Mouse (Mus musculus) layer of hippocampus, adult 8-10 months (tissue): ENCODE data around the gene Anks1b. TPM values are rescaled to one million over a fixed set of nuclear protein-coding genes. Genes with fewer than 3 reads are reported as not detected.

Experiments used
- DNase-seq, 2 experiments: peaks; one replicate each; pipeline ENCODE4 v3.0.0; 2022; ENCODE audit warnings: low spot score in 2 of 2
- total RNA-seq, 4 experiments: library from RNA; stranded (reverse); gene quantifications; 2 replicates each; pipeline ENCODE4 v1.2.4; 2022

Anks1b gene
- total RNA-seq, 4 experiments from 2014 or later, result 427 to 543 (median 478) TPM

DNA sequence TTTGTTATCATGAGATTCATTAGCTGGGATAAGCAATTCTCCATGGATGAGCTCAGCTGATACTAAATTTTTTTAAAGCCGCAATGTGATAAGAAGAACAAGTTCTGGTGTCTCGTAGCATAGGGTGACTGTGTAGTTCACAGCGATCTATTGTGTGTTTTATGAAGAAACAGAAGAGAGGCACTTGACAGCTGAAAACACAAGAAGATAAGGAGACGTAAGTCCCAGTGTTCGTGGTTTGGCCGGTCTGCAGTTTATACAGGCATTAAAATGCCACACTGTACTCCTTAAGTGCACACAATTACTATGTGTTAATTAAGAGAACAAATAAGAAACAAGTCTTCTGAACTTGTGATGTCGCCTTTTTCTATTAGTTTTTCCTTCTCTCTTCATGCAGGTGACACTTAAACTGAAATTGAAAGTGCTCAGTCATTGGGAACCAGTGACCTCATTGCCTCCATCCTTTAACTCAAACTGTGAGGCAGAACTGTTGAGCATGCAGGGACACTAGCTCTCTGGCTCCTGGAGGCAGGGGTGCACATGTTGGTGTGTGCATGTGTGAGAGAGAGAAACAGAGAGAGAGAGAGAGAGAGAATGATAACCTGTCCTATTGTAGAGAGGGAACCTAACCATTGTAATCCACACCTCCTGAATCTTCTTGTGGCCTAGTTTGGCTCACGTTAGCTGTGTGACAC, 935.5 kb downstream of the Anks1b start:
- no peak for DNase-seq

GRCm38 (mm10) chr10:90809911-90810590, 936.7 kb downstream of the Anks1b start:
- DNase-seq, result no peak

- DNase-seq, result no peak
Measured at GRCm38 (mm10) chr10:90811446-90811845, 938.1 kb downstream of the Anks1b start.

DNA sequence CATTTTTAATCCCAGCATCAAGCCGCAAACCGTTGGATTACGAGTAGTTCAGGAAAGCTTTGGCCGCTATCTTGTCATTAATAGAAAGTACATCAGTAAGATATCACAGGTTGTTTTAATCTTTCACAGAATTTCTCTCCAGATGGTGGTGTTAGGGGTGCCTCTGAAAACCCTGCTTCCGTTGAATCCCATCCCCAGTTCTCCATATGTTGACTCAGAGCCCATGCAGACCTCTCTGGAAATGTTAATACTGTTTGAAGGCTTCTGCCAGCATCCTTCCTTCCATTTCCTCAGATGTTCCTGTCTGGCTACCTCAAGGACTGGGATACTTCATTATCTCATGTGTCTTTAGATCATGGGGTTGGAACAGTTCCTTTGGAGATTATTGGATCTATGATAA, 940.0 kb downstream of the Anks1b start:
- no peak for DNase-seq

DNA sequence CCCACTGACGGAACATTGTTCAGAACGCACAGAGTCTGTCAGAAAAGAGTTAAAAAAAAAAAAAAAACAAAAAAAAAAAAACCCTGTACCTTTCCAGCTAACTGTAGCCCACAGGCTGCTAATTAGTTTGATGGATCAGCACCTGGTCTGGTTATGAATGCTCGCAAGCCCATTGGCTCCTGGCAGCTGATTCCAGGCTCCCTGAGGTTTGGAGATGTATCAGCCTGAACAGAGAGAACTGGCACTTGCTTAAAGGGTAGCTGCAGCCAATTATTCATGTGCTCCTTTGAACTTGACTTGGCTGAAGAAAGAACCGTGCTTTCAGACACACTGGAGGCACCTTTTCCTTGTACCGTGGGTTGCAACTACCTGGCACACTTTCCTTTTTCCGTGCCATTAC, 941.1 kb downstream of the Anks1b start:
- DNase-seq, result no peak

GRCm38 (mm10) chr10:90818246-90818937, 945.1 kb downstream of the Anks1b start:
- DNase-seq, result no peak

DNA sequence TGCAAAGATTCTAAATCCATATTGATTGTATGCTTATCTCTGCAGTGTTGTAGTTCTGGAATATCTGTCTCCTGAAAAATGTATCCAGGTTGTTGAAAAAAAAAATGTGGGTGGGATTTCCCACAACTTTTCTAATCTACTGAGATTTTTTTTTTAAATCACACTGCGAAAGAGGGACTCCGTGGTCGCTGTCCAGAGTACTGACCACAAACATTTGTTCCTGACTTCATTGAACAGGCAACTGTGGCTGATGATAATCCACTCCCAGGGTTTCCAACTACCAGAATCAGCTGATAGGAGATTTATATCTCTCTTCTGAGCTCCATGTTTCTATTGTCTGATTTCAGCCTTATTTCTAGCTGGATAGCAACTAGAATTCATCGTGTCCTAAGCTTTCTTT, 950.1 kb downstream of the Anks1b start:
- DNase-seq, result no peak

GRCm38 (mm10) chr10:90824692-90825091, 951.4 kb downstream of the Anks1b start:
- peak; percentile 44 to 57 for DNase-seq

- DNase-seq, result no peak
Measured at GRCm38 (mm10) chr10:90826939-90827338, 953.6 kb downstream of the Anks1b start.

DNA sequence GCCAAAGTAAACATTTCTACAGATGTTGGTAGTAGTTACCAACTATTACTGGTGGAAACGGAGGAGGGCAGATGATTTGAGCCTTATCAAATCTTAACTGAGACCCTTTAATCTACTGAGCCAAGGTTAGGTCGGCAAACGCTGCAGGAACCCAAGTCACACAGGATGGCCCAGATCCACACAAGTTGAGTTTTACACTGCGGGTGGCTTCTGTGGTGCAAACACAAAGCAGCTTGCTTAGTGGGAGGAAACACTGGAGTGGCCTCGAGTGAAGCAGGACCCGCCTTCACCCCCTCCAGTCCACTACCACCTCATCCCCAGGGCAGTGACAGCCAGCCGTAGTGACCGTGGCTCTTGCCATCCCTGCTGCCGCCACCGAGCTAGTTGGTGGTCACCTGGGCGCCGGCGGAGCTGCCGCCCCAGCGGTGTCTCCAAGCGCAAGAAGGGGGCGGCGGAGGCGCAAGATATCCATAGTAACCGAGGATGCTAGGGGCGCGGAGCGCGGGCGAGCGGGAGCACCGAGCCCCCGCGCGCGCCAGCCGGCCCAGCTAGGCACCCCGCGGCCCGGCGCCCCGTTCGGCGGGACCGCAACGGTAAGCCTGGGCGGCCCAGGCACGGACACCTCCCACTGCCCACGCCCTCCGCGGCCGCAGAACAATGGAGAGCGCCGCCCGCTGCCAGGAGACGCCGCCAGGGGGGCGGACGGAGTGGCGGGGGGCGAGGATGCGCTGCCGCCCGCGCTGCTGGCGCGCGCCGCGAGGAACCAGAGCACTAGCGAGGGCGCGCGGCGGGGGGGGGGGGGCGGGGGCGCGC, 955.5 kb downstream of the Anks1b start:
- peak; percentile 54 to 59 for DNase-seq

GRCm38 (mm10) chr10:90829394-90830267, 956.3 kb downstream of the Anks1b start:
- peak in 1 of 2 experiments; percentile 49 for DNase-seq

- DNase-seq, result no peak
Measured at GRCm38 (mm10) chr10:90830268-90830585, 956.9 kb downstream of the Anks1b start.

GRCm38 (mm10) chr10:90830591-90831287, 957.4 kb downstream of the Anks1b start:
- DNase-seq, result peak in 1 of 2 experiments; percentile 49

DNA sequence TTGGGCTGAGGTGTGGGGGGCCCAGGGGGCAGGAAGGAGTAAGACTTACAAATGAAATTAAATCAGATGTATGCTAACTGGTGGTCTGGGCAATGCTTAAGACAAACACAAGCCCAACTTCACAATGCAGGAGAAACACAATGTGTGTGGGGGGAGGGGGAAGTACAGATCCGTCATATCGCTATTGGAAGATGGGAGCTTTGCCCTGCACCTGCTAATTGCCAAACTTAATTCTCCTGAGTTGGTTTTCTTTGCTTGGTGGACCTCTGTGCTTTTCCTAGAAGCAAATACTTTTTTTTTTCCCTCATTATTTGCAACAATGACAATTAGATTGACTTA, 957.9 kb downstream of the Anks1b start:
- DNase-seq, result no peak

- DNase-seq, result no peak
Measured at GRCm38 (mm10) chr10:90834306-90834705, 961.0 kb downstream of the Anks1b start.

GRCm38 (mm10) chr10:90835195-90835594, 961.9 kb downstream of the Anks1b start:
- DNase-seq, result no peak

DNA sequence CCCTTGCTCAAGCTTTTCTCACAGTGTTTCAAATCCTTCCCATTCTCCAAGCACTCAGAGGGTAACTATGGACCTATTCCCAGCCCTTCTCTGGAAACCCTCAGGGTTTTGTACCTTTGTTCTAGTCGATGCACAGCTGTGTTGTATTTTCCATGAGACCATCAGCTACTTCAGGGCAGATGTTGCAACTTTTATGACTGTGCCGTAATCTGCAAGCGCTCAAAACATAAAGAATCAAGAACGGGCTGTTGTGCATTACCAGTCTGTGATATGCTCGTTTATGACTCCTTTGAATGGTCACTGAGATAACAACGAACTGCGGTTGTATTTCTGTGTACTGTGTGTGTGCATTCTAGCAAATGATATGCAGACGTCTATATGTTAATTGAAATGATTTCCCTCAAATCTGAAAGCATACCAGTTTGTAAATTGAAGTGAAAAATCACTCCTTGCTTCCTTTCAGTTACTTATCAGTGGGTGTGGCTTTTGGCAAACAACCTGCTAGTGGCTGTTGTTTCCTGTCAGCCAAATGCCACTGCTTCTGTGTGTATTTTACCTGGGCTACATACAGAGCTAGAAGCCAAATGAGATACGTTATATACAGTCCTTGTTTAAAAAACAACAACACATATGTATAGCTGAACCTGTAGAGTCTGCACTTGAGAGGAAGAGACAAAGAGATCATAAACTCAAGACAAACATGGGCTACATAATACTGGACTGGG, 966.5 kb downstream of the Anks1b start:
- no peak for DNase-seq

- DNase-seq, result no peak
Measured at GRCm38 (mm10) chr10:90842398-90842797, 969.1 kb downstream of the Anks1b start.

DNA sequence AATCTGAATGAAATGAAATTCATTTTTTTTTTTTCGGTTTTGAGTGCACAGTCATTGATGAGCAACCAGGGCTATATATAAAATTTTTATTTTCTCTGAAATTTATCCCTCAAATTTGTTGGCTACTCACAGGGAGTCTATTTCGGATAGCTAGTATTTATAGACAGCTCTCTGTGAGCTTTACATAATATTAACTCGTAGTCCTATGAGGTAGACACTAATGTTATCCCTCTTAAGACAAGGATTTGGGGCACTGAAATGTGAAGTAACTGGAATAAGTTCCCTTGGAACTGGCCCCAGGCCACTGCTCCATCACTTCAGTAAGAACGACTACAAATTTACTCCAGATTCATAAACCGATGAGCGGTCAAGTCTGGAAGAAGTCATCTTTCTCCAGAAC, 977.8 kb downstream of the Anks1b start:
- DNase-seq, result no peak

DNA sequence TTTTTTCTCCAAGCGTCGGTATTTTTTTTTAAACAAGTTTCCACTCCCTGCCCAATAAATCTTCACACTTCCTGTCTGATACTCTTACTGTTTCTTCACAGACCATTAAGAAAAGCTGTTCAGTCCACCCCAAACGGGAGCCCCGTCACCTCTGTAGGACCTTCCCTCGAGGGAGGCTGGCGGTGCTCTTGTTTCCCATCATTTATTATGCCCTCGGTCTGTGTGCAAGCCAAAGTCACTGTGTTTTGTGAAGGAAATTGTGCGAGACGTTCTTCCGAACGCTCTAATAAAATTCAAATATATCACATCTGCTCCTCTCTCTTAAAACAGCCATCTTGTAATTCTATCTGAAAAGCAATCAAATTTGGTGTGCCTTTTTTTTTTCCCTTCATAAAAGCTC, 978.7 kb downstream of the Anks1b start:
- no peak for DNase-seq
